Mouse (Mus musculus): ENCODE data around the gene 4930519P11Rik.

DNA sequence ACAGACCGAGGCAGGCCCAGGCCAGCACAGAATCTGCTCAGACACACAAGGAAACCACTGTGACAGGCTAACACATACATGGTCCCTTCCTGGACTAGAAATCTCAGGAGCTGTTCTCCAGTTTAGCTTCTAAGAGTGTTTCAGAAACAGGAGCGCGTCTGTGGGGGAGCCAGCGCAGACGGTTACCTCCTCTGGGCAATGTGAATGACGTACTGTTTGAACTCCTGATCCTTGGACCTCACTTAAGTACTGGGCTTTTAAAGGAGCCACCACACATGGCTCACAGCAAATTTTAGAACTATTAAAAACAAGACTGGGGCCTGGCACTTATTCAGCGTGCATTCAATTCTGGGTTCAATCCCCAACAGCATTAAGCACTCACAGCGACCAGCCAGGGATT is 46.6 kb downstream of the 4930519P11Rik start:
- TF ChIP-seq MAX (IDR thresholded peaks at IDR 0.05; ENCODE audit: low read depth) (no peak), POLR2A (IDR thresholded peaks at IDR 0.05; ENCODE audit: insufficient read length, low read depth) (no peak), REST (IDR thresholded peaks at IDR 0.05; ENCODE audit: insufficient read depth, insufficient read length) (no peak), USF1 (IDR thresholded peaks at IDR 0.05; ENCODE audit: low read depth) (no peak), POLR2AphosphoS2 (IDR thresholded peaks at IDR 0.05; ENCODE audit: insufficient read length, low read depth) (no peak), TCF12 (IDR thresholded peaks at IDR 0.05; ENCODE audit: insufficient read depth, poor library complexity, severe bottlenecking) (no peak), SRF (IDR thresholded peaks at IDR 0.05; ENCODE audit: control insufficient read depth, insufficient read length, low read depth) (no peak), CEBPB (IDR thresholded peaks at IDR 0.05; ENCODE audit: insufficient read depth, poor library complexity, severe bottlenecking) (no peak), E2F4 (IDR thresholded peaks at IDR 0.05; ENCODE audit: insufficient read depth) (no peak)
